Mouse (Mus musculus): ENCODE measurements around the gene Lbh.

Lbh gene

DNA sequence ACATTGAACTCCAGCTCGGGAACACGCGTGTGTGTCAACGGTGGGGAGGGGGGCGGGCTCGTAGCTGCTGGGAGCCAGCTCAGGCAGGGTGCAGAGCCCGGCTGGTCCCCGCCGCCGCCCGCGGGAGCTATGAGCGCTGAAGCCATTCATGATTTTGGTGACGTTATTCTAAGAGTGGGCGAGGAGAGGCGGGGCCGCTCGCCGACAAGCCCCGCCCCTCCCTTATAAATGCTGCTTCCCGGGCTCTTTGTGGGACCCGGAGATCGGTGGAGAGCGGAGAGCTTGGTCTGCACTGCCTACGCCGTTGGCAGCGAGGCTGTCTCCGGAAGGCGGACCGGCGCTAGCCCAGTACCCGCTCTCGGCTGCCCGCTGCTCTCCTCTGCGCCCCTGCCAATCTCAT, at the start of gene Lbh:
Lbh (plus strand) TSS at position 253 of the 400 bp plus-strand sequence.
- peak; percentile 99 for DNase-seq

GRCm38 (mm10) chr17:72878979-72879378, 39.1 kb upstream of the Lbh start:
- DNase-seq, result no peak

DNA sequence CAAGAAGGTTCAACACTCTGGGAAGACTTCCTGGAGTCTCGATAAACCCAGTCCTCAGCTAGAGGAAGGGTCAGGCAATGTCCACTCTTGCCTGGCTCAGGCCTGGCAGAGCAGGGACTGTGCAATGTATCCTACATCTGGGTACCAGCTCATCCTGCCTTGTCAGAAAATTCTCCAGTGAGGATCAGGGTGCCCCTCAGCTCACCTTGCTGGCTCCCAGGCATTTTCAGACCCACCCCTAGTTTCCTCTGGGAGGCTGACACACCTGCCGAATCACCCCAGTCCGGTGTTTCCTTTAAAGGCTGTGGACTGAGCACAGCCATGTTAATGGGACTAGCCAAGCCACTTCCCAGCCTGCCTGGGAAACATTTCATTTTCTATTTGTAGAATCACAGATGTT, 37.9 kb upstream of the Lbh start:
- no peak for DNase-seq

DNA sequence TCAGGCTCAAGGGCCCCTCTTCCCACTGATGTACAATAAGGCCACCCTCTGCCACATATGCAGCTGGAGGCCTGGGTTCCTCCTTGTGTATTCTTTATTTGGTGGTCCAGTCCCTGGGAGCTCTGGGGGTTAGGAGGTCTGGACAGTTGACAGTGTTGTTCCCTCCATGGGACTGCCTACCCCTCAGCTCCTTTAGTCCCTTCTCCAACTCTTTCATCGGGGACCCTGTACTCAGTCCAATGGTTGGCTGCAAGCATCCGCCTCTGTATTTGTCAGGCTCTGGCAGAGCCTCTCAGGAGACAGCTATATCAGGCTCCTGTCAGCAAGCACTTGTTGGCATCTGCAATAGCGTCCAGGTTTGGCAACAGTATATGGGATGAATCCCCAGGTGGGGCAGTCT, 37.1 kb upstream of the Lbh start:
- DNase-seq, result no peak

GRCm38 (mm10) chr17:72881804-72882203, 36.3 kb upstream of the Lbh start:
- DNase-seq, result no peak

DNA sequence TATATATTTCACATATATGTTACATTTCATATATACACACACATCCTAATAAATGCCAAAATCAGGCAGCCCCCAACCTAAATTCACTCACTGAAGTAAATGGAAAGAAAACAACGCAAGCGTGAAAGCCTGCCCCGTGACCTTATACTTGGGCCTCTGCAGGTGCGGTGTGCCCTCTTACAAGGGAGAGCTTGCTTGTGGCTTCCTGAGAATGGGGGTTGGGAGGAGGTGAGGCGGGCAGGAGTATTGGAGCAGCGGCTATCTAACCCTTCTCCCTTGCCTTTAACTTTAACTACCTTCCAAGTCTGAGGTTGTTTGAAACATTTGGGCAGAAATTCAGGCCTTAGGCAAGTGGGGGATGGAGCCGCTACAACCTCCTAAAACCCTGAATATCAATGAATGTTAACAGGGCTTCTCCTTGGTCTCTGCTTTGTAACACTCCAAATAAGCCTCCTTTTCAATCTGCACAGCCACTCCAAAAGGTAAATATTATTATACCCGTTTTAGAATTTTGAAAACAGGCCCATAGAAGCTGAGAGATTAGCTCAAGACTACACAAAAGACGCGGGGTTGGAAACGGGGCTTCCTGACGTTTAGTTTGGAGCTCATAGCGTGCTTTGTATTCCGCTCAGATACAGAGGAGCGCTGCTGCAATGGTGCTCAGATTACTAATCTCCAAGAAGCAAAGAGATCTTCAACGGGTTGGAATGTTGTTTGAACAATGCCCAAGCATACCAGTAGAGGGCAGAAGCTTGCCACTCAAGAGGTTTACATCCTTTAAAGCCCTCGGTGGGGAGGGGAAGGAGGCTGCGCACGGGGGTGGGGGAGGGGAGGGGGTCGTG, 28.3 kb upstream of the Lbh start:
- DNase-seq, result peak; percentile 83

- no peak for DNase-seq
Measured at GRCm38 (mm10) chr17:72890398-72890898, 27.7 kb upstream of the Lbh start.

DNA sequence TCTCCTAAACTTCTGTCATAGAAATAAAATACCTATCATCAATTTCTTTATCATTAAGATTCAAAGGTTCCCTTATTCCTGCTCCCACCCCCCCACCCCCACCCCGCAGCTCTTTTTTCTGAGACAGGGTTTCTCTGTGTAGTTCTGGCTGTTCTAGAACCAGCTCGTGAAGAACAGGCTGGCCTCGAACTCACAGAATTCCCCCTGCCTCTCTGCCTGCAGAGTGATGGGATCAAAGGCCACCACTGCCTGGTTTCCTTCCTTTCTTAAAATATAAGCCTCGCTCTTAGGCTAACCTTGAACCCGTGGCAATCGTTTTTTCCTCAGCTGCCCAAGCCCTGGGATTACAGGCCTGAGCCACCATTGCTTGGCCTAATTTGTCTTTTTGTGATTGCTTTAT, 26.5 kb upstream of the Lbh start:
- no peak for DNase-seq

GRCm38 (mm10) chr17:72895506-72895905, 22.6 kb upstream of the Lbh start:
- DNase-seq, result no peak

DNA sequence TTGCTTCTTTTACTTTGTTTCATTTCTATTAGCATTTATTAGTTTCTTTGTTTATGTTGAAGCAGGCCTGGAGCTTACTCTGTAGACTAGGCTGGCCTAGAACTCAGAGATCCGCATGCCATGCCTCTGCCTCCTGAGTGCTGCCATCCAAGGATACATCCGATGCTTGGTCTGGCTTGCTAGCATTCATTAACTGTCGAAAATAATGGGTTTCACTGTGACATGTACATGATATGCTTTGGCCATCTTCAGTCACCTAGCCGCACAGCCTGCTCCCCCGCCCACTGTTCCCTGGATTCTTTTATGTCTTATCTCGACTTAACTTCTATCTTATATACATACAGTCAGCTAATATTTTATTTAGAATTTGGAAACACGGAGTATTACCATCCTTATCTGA, 21.0 kb upstream of the Lbh start:
- no peak for DNase-seq

DNA sequence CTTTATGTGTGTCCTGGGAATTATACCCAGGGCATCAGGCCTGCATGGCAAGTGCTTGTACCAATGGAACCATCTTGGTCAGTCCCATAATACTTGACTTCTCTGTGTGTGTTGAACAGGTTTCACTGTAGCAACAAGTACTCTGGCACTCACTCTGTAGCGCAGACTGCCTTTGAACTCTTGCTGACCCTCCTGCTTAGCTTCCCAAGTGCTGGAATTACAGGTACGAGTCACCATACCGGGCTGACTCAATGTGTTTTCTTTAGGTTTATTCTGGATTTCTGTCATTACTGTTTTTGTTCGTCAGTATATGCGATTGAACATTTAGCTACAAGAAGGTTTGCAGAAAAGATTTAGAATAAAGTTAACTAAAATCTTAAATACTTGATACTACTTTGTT, 20.1 kb upstream of the Lbh start:
- DNase-seq, result no peak

DNA sequence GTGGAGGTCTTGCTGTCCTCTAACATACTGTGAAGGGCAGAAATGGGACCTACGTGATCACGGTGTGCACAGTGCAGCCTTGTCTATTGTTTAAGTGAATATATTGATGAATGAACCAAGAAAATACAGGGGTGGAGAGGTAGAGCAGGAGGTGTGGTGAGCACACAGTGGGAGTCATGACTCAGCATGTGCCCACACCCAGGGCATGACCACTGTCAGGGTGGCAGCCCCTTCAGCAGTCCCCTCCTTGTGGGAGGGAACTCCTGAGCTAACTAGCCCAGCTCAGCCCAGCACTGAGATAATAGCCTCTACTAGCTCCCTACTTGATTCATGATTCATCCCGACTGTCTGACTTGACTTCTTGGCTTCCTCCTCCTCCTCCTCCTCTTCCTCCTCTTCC, 19.3 kb upstream of the Lbh start:
- no peak for DNase-seq

DNA sequence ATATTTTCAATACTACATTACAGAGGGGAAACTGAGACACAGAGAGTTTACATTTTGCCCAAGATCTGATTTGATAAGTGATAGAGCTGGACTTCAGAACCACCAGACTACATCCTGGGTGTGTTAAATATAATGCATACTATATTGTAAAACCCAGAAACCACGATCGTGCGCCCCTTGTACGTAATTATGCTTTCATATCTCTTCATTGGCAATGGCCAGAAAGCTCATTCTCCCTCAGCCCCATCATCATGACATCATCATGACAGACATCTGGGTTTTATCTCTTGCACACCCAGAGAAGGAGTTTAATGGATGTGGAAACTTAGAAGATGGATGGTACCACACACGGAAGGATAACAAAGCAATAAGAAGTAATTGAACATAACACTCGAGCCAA, 17.1 kb upstream of the Lbh start:
- no peak for DNase-seq

DNA sequence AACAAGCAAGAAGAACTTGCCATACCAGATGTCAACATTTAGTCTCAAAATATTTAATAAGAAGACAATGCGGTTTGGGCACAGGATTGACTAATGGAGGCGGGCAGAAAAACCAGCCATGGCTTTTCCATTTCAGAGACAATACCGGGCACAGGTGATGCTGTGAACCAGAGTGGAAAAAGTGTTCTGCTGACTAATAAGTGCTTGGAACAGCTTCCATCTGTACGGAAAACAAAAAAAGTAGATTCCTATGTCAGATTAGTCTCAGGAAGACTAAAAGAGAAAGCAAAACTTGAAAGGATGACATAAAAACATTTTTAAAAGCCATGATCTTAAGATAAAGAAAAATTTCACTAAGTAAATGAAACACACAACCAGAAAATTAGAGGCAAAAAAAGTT, 16.4 kb upstream of the Lbh start:
- DNase-seq, result no peak

DNA sequence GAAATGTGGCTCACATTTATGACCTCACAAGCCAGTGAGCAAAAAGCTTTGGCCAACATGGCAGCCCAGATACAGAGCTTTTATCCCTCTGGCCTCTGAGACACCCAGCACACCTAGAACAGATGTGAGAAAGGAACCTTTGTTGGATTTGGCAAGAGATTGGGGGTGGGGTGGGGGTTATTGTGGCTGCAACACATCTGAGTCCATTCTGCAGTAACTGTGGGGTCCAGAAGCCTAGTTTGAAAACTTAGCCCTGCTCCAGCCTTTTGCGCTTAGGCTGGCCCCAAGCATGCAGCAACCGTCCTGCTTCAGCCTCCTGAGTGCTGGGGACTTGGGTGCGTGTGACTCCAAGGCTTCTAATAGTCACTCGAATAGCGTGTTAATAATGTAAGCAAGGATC, 14.8 kb upstream of the Lbh start:
- no peak for DNase-seq

- DNase-seq, result no peak
Measured at GRCm38 (mm10) chr17:72903921-72904421, 14.1 kb upstream of the Lbh start.

GRCm38 (mm10) chr17:72904873-72905272, 13.2 kb upstream of the Lbh start:
- no peak for DNase-seq

DNA sequence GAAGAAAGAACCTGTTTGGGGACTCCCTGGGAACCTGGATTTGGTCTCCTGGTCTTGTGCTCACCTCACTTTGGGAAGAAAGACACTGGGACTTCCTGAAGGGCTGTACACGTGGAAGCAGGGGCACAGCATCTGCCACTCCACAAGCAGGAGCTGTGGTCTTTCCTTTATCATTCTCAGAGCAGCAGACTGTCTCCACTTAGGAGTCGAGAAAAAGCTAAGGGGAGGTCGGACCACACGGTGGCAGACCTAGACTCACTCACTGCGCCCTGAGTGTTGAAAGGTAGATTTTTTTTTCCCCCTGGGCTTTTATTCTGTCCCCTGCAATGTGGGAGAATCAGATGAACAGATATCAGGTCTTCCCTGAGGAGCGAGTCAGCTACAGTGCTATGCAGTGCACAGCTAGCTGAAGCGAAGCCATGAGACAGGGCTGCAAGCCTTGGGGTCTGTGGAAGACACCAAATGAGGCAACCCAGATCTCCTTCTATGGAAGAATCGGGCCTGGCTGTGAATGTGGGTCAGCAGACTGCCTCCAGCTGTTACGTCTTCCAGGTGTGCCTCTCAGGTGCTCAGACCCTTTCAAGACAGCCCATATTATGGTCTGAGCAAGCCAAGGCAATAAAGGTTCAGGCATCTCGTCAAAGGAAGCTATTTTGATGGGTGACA, 11.7 kb upstream of the Lbh start:
- no peak for DNase-seq

- DNase-seq, result no peak
Measured at GRCm38 (mm10) chr17:72907211-72907610, 10.9 kb upstream of the Lbh start.

DNA sequence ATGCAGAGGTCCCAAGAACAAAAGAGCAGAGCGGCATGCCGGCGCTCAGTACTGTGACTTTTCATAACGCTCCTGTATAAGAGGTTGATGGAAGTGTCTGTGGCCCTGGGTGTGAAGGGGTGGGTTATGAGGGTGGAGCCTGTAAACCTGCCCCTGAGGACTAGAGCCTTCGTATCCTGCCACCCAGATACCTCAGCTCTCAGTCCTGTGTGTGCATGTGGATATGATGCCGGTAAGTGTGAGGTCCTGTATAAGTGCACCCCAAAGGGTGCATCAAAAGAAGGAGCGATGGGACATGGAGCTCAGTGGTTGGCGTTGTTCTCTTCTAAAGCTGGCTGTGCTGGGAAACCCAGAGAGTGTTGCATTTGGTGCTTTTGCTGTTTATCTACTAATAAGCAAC, 10.3 kb upstream of the Lbh start:
- DNase-seq, result no peak

- DNase-seq, result no peak
Measured at GRCm38 (mm10) chr17:72908561-72908960, 9.5 kb upstream of the Lbh start.

DNA sequence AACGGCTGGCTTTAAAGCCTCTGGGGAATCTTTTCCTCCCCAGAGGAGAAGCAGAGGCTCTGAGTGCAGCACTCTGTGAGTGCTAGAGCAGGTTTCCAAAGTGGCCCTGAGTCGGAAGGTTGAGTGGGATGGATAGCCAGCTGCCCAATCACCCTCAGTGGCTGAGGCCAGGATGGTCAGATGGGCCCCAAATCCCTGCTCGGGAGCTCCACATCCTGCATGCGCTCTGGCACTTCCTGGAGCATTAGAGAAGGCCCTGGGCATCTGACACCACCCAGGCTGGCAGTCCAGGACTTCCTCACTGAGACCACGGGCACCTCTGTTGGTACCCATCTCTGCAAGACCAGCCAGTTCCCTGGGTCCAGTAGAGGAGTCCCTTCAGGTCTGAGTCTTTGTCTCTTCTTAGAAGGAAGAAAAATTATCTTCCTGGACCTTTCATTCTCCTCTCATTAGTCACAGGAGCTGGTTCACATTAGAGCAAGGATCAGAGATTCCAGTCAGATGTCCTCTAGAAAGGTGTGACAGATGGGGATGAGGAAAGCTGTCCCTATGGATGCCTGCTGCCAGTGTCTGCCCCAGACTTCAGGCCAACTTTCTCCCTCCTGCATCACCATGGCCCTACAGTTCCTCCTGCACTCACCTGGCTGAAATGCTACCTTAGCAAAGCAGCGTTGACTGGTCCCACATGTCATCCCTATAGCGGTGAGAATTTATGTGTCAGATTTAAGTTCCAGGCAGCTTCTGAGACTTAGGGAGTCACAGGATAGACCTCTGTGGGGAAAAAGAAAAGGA, 8.8 kb upstream of the Lbh start:
- DNase-seq, result no peak

GRCm38 (mm10) chr17:72911283-72911682, 6.8 kb upstream of the Lbh start:
- no peak for DNase-seq

Measured in thymus, postnatal 25 days (tissue).